Mouse (Mus musculus) stomach, embryonic 16.5 days (tissue): ENCODE data around the gene Sorbs1. TPM values are rescaled to one million over a fixed set of nuclear protein-coding genes. Genes with fewer than 3 reads are reported as not detected.

Source experiments
- ATAC-seq: fragments of 200-750 bp; cut with Nextera tagmentation; 2 replicates; pipeline ENCODE4 v1.8.0; 2017; ENCODE audit warnings: moderate number of reproducible peaks, moderate TSS enrichment; ENCODE audit not compliant: insufficient read depth, low FRiP score
- H3K27ac ChIP-seq: fragments of 300-500 bp; sonication (generic); 2 replicates; pipeline ENCODE4 v1.5.1; 2014; ENCODE audit warnings: low read length
- H3K27me3 ChIP-seq: fragments of 300-500 bp; sonication (generic); 2 replicates; pipeline ENCODE4 v1.6.1; 2014; ENCODE audit warnings: low read length, control low read depth, mixed read lengths; ENCODE audit not compliant: control insufficient read depth, insufficient read depth
- H3K36me3 ChIP-seq: fragments of 300-500 bp; sonication (generic); 2 replicates; pipeline ENCODE4 v1.6.1; 2014; ENCODE audit warnings: low read length; ENCODE audit not compliant: control insufficient read depth, insufficient read depth
- H3K4me1 ChIP-seq: fragments of 300-500 bp; sonication (generic); 2 replicates; pipeline ENCODE4 v1.6.1; 2014; ENCODE audit warnings: low read length, control low read depth, mixed read lengths; ENCODE audit not compliant: control insufficient read depth, insufficient read depth
- H3K4me2 ChIP-seq: fragments of 300-500 bp; sonication (generic); 2 replicates; pipeline ENCODE4 v1.6.1; 2014; ENCODE audit warnings: low read depth, low read length, mixed read lengths
- H3K4me3 ChIP-seq: fragments of 300-500 bp; sonication (generic); replicated peaks from 2 replicates; pipeline ENCODE4 v1.5.1; 2014; ENCODE audit warnings: mild to moderate bottlenecking, low read length
- H3K9ac ChIP-seq: fragments of 300-500 bp; sonication (generic); 2 replicates; pipeline ENCODE4 v1.6.1; 2014; ENCODE audit warnings: low read length
- H3K9me3 ChIP-seq: fragments of 300-500 bp; sonication (generic); replicated peaks from 2 replicates; pipeline ENCODE4 v1.6.1; 2016; ENCODE audit warnings: low read length, control low read depth; ENCODE audit not compliant: control insufficient read depth
- WGBS: fragments of 180-500 bp; shearing (Covaris S2); extraction: QIAGEN DNeasy Blood & Tissue Kit; methylation state at CpG from one replicate; pipeline ENCODE4 v1.1.7; 2014; 5-methylcytosine and 5-hydroxymethylcytosine counted together
- polyA plus RNA-seq: library from polyadenylated mRNA; unstranded; fragments of >200 nt; fragmentation: Nextera tagmentation; extraction: Ambion mirVana; gene quantifications from 2 replicates; pipeline ENCODE4 v1.2.1, GENCODE M21; 2015

Gene Sorbs1
- polyA plus RNA-seq, 1 experiment from 2014 or later, result 106 TPM

- no peaks in the 10 kb centered on the region for H3K9me3 ChIP-seq
- no peaks in the 10 kb centered on the region for H3K27me3 ChIP-seq
- peaks cover 9% of the 10 kb centered on the region; the same call in 1 of the 2 replicates for H3K4me1 ChIP-seq
- WGBS, result 81% methylated on average over 4 of the region's 4 CpGs
- H3K27ac ChIP-seq, result no peak overlapping the region
- ATAC-seq, result no peak
- H3K36me3 ChIP-seq, result 0 out of 2 replicates have a peak, but pooled peaks cover 3% of the 10 kb centered on the region
- H3K4me3 ChIP-seq, result no peak overlapping the region
- no peak overlapping the region for H3K4me2 ChIP-seq
- H3K9ac ChIP-seq, result no peak overlapping the region
Observed at GRCm38 (mm10) chr19:40350835-40351234, 162.7 kb downstream of the Sorbs1 start.

GRCm38 (mm10) chr19:40349713-40350671 lies 163.6 kb downstream of the Sorbs1 start:
- ATAC-seq, result no peak
- Histone ChIP-seq H3K27me3 (no peaks in the 10 kb centered on the region), H3K4me2 (no peak overlapping the region; the same call in 1 of the 2 replicates), H3K4me1 (peaks cover 10% of the 10 kb centered on the region; the same call in 1 of the 2 replicates), H3K4me3 (no peak overlapping the region), H3K36me3 (0 out of 2 replicates have a peak, but pooled peaks cover 3% of the 10 kb centered on the region), H3K9me3 (no peaks in the 10 kb centered on the region), H3K9ac (no peak overlapping the region), H3K27ac (no peak overlapping the region; the same call in 1 of the 2 replicates)
- WGBS, result 65% methylated on average over 16 of the region's 16 CpGs

- Histone ChIP-seq H3K27ac (peak overlapping the region; percentile 19; the same call in 1 of the 2 replicates), H3K9me3 (no peaks in the 10 kb centered on the region), H3K4me2 (no peak overlapping the region), H3K36me3 (0 out of 2 replicates have a peak, but pooled peaks cover 3% of the 10 kb centered on the region), H3K27me3 (no peaks in the 10 kb centered on the region), H3K4me3 (no peak overlapping the region), H3K4me1 (peaks cover 10% of the 10 kb centered on the region; the same call in 1 of the 2 replicates), H3K9ac (no peak overlapping the region)
- no peak for ATAC-seq
- WGBS, result 71% methylated on average over 3 of the region's 3 CpGs
Observed at GRCm38 (mm10) chr19:40349281-40349680, 164.3 kb downstream of the Sorbs1 start.

GRCm38 (mm10) chr19:40348652-40349051 lies 164.9 kb downstream of the Sorbs1 start:
- Histone ChIP-seq H3K9me3 (no peaks in the 10 kb centered on the region), H3K27me3 (no peaks in the 10 kb centered on the region), H3K27ac (peak overlapping the region; percentile 19), H3K4me1 (peaks cover 10% of the 10 kb centered on the region; the same call in 1 of the 2 replicates), H3K36me3 (0 out of 2 replicates have a peak, but pooled peaks cover 3% of the 10 kb centered on the region), H3K9ac (no peak overlapping the region), H3K4me2 (no peak overlapping the region), H3K4me3 (no peak overlapping the region)
- ATAC-seq, result peak; percentile 20; the same call in 1 of the 2 replicates
- 48% methylated on average over 2 of the region's 2 CpGs for WGBS

- no peaks in the 10 kb centered on the region for H3K27me3 ChIP-seq
- no peak overlapping the region for H3K9ac ChIP-seq
- H3K27ac ChIP-seq, result peak overlapping the region; percentile 19
- H3K4me3 ChIP-seq, result no peak overlapping the region
- peak; percentile 70; the same call in 1 of the 2 replicates for ATAC-seq
- H3K9me3 ChIP-seq, result no peaks in the 10 kb centered on the region
- H3K4me1 ChIP-seq, result peaks cover 10% of the 10 kb centered on the region; the same call in 1 of the 2 replicates
- H3K4me2 ChIP-seq, result no peak overlapping the region
- 0 out of 2 replicates have a peak, but pooled peaks cover 3% of the 10 kb centered on the region for H3K36me3 ChIP-seq
- 70% methylated on average over 7 of the region's 7 CpGs for WGBS
Observed at GRCm38 (mm10) chr19:40348175-40348574, 165.4 kb downstream of the Sorbs1 start.

GRCm38 (mm10) chr19:40346908-40347307 lies 166.7 kb downstream of the Sorbs1 start:
- H3K27ac ChIP-seq, result peak overlapping the region; percentile 63
- H3K27me3 ChIP-seq, result no peaks in the 10 kb centered on the region
- no peak for ATAC-seq
- WGBS, result 69% methylated on average over 3 of the region's 3 CpGs
- H3K4me3 ChIP-seq, result no peak overlapping the region
- H3K4me2 ChIP-seq, result no peak overlapping the region
- no peaks in the 10 kb centered on the region for H3K9me3 ChIP-seq
- H3K4me1 ChIP-seq, result peaks cover 10% of the 10 kb centered on the region; the same call in 1 of the 2 replicates
- no peak overlapping the region for H3K9ac ChIP-seq
- 0 out of 2 replicates have a peak, but pooled peaks cover under 1% of the 10 kb centered on the region for H3K36me3 ChIP-seq

- WGBS, result 47% methylated on average over 5 of the region's 5 CpGs
- Histone ChIP-seq H3K9me3 (no peaks in the 10 kb centered on the region), H3K27me3 (no peaks in the 10 kb centered on the region), H3K4me3 (no peak overlapping the region), H3K9ac (no peak overlapping the region), H3K27ac (peak overlapping the region; percentile 63; the same call in 1 of the 2 replicates), H3K36me3 (no peaks in the 10 kb centered on the region), H3K4me2 (no peak overlapping the region), H3K4me1 (peaks cover 10% of the 10 kb centered on the region; the same call in 1 of the 2 replicates)
- ATAC-seq, result no peak
Observed at GRCm38 (mm10) chr19:40346232-40346844, 167.2 kb downstream of the Sorbs1 start.

- Histone ChIP-seq H3K4me3 (no peak overlapping the region), H3K36me3 (no peaks in the 10 kb centered on the region), H3K9ac (no peak overlapping the region), H3K27ac (peak overlapping the region; percentile 22; the same call in 1 of the 2 replicates), H3K4me2 (no peak overlapping the region), H3K4me1 (peaks cover 10% of the 10 kb centered on the region; the same call in 1 of the 2 replicates), H3K27me3 (no peaks in the 10 kb centered on the region), H3K9me3 (no peaks in the 10 kb centered on the region)
- ATAC-seq, result no peak
- 23% methylated on average over 5 of the region's 5 CpGs for WGBS
Observed at GRCm38 (mm10) chr19:40345684-40346083, 167.9 kb downstream of the Sorbs1 start.
